Mouse (Mus musculus) layer of hippocampus, postnatal 10 days (tissue): ENCODE measurements around the gene Aig1. TPM values are rescaled to one million over a fixed set of nuclear protein-coding genes. Genes with fewer than 3 reads are reported as not detected.
"Not testable (repeated sequence)": the region's sequence is repeated elsewhere in the genome, so short reads cannot be mapped to it uniquely, and the experiment has no call there.

Experiments
- DNase-seq, 2 experiments: peaks; one replicate each; pipeline ENCODE4 v3.0.0; 2021; ENCODE audit warnings: low spot score in 2 of 2
- long read RNA-seq: library from polyadenylated mRNA; stranded (forward); transcript quantifications from one replicate; pipeline ENCODE4 v2.0.0, GENCODE M21; 2023
- total RNA-seq, 2 experiments: library from RNA; stranded (reverse); gene quantifications; 2 replicates each; pipeline ENCODE4 v1.2.3; 2021

Aig1 gene
- 10 to 100 TPM; 68.0 to 68.7 TPM for total RNA-seq
- long read RNA-seq, transcript Aig1-205 (6 exons, 1,554 nt) = major isoform, 59 of 74 reads
- long read RNA-seq, partial matches to known transcripts = 3 of 74 reads
- long read RNA-seq, other reads (novel, unspliced or antisense) = 10 of 74 reads

DNA sequence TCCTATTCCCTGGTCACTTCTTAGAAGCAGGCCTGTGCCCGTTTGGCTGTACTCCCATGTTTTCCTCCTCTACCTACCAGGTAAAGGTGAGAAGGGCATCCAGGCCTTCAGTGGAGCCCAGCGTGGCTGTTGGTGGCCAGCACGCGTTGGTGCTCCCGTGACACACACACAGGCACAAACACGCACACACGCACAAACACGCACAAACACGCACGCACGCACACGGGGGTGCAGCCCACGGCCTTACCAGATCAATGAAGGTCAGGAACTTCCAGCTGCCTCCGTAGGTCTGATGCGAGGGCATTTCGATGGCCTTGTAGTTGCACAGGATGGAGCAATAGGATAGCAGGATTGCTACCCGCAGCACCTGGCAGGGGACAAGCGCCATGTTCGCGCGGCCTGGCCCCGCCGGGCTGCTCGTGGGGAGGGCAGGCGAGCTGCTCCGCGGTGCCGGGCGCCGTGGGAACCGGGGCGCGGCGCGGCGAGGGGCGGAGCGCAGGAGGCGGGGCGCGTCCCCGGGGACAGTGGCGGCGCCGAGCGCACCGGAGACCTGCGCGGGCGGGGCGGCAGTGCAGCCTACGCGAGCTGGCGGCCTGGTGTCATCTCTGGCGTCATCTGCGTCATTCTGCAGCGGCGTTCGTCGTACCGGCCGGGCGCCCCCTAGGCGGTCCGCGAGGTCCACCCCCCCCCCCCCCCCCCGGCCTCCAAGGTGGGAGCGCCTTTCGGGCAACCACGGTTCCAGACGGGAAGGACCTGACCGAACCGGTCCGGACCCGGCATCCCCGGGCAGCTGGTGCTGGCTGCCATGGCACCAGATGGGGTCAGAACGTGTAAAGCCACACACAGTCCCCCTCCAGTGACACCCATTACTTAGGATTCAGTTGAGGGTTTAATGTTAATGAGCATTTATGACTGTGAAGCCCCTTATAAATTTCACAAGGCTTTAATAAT is at the start of gene Aig1:
Gene Aig1 (minus strand): TSS at position 610 of the 951 bp plus-strand sequence.
- DNase-seq = peak; percentile 63 to 81

DNA sequence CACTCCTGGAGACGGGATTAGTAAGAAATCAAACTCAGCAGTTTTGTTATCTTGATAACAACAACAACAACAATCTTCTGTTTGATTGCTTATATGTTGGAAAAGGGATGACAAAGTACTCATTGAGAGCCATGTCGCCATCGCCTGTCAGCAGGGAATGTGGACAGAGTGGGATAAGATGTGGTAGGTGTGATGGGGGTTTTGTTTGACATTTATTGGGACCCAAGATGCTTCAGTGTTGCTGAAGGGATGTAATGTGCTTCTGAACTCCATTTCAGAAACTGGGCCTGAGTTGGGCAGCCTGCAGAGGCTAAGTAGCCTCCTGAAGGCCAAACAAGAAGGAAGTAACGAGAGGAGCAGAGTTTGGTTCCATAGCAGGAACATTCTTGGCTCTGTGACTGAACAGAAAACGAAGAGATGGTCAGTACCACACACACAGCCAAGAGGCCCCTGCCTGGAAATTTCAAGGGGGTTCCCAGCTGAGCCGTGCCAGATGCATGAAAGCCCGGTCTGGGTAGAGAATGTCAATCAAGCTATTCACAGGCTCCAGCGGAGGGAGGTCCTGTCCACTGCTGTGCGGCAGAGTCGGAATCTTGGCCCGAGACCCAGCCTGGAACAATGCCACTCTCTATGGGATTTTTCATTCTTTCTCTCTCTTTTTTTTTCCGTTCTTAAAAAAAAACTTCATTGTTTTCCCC is 48.0 kb upstream of the Aig1 start:
- peak; percentile 42 to 57 for DNase-seq

DNA sequence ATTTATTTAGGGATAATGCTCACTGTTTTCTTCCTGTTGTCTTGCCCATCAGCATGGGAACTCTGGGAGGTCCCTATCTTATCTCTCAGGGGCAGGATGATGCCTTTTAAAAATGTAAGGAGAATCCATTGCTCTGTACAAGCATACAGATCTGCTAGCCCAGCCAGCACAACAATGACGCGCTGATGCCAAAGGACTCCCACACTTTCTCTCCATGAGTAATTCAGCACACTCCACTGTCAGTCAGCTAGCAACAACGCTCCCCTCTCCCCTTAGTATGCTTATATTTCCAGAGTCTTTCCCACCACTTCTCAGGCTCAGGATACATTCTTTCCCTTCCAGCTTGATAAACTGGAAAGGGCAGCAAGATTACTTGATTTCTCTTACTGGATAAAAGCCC is 46.4 kb upstream of the Aig1 start:
- no peak for DNase-seq

DNA sequence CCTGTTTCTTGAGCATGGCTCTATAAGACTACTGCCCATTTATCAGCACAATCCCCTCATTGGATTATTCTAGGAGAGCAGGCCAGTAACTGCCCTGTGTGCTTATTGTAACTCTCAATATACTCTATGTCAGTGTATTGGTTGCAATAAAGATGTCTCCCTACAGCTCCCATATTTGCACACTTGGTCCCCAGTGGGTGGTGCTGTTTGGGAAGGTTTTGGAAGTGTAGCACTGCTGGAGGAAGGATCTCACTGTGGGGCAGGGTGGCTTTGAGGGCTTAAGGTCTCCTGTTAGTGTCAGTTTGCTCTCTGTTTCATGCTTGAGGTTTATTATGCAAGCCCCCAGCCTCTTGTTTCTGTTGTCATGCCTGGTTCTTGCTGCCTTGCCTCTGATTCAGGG is 44.9 kb upstream of the Aig1 start:
- DNase-seq = no peak

DNA sequence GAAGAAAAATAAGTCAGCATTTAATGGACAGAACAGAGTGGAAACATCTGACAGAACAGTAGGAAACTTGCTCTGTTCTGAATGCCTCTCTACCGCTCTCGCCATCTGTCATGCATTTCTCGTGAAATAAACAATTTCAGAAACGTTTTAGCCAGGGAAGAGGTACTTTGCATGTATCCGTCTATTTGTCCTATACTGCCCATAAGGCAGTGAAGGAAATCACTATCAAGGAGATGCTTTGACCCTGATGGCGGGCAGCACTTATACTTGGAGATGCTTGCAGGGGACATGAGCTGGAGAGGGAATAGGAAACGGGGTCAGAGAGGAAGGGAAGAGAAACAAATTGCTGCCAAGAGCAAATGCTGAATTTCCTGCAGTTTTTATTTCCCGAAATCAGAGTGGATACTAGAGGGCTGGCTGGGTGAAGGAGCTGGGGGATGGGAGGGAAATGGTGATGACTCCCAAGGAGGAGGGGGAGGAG is 37.5 kb upstream of the Aig1 start:
- no peak for DNase-seq

DNA sequence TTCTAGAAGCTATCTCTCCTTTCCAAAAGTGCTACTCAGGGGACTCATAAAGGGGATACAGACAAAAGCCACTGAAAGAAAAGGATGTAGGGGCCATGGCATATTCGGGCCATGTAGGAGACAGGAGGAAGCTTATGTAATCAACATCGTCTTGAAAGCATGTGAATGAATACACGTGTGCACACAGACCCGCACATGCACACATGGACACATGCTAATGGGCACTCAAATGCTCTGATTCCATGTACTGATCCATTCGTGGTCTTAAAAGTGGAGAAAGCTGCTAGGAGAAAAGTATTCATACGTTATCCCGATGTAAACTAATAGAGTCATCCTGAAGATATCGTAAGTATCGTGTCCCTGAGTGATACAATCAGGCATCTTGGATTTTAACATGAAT is 36.8 kb upstream of the Aig1 start:
- no peak for DNase-seq

DNA sequence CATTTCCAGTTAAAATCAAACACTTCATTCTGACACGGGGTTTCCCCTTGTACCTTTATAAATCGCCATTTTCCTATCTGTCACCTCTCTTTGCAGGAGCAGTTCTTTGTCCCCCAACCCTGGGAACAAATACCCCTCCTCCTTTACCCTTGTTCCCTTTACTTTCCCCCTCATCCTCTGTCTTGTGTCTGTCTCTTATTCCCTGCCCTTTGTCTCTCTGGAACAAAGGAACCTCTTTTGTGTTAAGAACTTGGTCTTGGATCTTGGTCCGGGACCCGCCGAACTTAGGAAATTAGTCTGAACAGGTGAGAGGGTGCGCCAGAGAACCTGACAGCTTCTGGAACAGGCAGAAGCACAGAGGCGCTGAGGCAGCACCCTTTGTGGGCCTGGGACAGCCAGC is 24.0 kb upstream of the Aig1 start:
- DNase-seq = not testable (repeated sequence)

DNA sequence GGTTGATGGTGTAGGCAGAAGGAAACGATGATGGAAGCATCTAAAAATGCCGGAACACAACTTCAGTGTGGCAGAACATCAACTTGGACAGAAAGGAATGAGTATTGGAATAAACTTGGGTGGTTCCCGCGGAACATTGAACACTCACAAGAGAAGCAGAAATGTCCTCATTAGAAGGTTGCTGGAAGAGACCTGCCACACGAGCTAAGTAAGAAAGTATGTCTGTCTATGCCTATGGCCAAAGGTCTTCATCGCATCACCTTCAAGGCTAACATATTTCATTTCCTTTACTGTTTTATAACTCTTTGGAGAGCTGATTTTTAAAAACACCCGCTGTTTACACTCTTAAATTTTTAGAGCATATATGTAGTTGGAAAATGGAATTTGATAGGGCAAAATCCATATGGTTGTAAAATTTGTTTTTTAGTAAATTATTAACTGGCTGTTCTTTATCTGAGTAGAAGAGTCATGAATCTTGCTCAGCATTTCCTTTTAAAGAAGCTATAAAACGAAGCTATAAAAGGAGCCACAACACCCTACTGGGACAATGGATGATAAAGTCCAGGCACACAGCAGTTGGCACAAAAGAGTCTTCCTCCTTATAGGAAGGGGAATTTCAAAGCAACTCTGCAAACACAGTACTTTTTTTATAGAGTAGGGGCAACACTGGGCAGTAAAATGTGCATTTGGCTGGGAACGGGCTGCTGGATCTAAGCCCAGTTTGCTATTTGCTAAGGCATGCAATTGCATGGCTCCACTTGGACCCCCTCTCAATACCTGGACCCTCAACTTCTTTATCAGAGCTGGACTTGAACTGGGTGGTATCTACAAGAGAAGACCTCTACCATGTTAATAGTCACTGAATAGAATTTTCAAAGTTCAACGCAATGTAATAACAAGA is 14.4 kb upstream of the Aig1 start:
- DNase-seq = no peak

DNA sequence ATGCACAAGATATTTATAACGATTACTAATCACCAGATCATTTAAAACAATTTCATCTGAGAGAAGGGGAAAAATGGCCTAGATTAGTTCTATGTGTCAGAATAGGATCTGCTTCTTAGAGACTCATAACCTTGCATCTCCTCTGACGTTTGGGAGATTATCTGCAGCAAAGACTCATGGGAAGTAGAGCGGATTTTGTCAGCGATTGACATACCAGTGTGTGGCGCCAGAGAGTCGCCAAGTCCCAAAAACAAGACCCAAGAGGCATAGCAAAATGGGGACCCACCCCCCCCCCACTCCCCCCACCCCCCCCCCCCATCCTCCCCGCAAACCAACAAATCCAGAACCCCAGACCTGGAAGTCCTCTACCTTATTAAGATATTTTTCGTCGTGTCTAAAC is 13.7 kb upstream of the Aig1 start:
- DNase-seq = no peak

DNA sequence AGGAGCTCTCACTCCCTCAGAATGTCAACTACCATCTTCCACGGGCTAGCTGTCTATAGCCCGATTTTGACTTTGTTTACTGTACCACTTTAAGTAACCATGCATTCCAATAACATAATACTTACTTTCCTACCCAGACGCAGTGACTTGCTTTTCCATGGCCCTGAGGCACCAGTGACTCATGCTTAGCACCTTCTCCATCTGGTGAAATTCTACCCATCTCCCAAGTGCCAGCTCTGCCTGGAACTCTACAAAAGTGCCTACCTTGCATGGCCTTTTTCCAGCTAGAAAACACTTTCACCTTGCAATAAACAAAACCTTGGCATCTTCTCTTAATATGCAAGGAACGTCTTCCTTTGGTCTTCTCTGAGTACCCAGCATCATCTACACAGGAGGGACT is 9.9 kb upstream of the Aig1 start:
- no peak for DNase-seq

DNA sequence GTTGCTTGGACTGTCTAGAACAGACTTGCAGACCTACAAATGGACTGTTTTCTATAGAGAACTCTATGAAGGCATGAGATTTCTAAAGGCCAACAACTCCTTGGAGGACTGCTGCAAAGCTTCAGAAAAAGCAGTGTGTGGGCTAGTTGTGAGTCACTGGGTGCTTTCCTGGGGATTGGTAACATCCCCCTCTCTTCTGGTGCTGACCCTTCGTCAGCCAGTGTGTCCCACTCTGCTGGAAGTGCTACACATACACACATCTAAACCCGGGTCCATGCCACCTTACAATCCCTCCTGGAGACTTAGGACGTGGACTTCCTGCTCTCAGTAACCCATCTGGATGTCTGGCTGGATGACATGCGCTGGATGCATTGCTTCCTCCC is 6.2 kb upstream of the Aig1 start:
- DNase-seq = no peak

DNA sequence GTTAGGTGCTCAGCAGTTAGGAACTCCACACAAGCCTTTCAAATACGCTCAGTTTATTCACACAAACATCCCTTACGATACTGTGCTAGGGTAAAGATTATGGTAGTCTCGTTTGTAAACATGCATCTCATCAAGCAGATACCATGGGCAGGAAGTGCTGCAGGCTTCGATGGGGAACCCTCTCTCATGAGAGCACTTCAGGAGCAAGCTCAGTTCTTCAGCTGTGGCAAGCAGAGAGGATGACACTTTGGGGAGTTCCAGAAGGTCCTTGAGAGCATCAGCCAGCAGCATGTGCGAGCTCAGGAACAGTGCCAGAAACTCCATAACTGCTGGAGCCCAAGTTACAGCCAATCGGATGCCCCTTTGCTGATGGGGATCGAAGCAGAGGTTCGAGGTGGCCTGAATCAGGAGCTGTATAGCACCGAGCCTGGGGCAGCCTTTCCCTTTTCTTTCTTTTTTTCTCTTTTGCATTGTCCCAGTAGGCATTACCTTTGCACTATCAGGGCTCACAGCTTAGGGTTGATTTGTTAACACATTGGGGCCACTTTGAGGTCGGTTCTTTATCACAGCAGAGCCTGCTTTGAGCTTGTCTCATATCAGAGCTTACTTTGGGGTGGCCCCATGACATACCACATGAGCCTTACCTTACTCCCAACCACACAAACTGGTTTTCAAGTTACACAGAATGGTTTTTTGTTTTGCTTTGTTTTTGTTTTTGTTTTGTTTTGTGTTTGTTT is 5.7 kb upstream of the Aig1 start:
- DNase-seq = no peak

DNA sequence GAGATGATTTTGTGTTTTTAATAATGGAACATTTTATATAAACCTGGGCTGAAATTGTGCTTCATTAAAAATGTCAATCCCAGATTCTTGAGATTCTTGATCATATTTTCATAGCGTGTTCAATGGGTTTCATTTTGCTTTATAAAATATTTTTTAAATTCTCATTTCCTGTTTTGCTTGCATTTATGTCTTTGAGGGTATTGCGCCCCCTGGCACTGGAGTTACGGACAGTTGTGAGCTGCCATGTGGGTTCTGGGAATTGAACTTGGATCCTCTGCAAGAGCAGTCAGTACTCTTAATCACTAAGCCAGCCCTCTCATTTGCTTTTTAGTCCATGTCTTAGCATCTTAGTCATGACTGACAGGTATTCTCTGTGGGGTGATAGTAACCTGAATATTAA is 1.8 kb upstream of the Aig1 start:
- no peak for DNase-seq

DNA sequence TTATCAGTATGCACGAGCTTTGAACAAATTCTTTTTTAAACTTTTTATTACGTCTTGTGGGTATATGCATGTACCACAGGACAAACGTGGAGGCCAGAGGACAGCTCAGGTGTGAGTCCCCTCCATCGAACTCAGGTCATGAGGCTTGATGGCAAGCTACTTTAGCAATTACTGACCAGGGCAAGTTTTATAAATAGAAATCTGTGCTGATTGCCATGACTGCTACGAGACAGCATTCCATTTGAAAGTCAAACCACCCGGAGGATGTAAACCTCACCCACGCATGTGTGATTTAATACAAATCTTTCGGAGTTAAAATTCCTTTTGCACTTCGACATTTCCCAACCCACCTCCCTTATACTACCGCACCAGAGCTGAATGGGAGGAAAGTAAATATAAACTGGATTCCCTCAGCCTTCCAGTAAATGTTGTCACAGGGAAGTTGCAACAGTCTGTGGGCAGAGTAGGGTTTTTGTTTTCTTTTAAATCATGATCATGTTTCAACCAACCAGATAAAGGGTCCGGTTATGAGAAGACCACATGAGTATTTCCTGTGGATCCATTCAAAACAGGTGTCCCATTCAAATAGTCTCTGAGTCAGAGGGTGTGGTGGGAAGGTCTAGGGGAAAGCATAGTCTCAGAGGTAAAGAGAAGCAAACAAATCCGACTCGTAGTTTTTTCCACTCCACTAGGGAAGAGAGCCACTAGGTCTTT is 699 bp upstream of the Aig1 start:
- DNase-seq = no peak

DNA sequence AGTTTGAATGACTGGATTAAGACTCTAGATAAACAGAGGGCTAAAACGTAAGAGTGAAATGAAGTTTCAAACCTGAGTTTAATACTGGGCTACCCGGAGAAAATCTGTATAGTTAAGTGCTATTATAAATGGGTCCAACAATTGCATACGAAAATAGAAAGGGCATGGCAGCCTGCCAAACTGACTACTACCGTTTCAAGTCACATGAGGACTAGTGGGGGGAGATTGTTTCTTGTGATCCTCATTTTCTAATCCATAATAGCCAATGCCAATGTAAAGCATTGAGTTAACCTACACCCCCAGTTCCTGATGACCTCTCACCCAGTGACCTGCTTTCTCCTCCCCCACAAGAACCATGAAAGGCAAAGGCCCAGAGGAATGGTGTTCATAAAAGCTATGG is 2.4 kb downstream of the Aig1 start:
- no peak for DNase-seq

DNA sequence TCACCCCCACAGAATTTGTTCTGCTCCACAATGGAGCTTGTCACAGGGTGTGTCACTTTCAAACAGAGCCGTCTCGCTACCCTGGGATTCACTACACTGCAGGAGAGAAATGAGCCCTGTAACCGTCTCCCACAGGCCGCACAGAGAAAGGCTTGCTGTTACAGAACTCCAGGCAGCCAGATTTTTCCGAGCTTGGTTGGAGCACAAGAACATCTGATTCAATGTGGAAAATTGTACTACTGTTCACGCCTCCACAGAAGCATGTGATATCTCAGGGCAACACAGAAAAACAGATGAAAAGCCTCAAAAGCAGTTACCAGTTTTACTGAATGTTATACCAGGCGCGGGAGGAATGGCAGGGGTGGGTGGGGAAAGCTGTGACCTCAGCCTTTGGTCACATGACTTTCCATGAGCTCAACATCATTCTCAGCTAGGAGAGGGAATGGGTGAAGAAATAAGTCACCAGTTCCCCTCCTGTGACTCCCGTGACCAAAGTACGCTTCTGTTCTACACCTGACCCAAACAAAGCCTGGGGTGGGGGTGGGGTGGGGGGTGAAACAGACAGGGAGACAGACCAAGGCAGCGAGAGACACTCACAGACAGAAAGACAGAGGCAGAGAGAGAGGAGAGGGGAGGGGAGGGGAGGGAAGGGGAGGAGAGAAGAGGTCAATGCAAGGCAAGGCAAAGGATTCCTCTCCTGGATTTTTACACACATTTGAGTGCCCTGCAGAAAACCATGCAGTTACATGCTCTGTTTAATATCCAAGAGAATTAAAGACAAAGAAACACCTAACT is 7.5 kb downstream of the Aig1 start:
- peak; percentile 52 to 57 for DNase-seq

DNA sequence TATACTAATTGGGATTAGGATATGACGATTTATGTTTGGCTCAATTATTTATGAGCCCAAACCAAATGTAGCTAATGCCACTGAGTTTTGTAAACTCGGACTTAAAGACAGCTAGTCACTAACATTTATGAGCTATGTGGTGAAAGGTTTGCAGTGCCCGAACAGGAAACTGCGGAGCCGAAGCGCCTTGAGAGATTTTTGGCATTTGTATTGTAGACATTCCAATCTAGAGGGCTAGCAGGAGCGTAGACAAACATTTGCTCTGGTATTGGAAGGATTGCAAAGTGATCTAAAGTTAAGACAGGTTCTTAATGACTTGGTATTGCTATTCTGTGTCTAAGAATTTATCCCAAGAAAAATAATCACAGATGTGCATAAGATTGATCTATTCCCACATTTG is 12.3 kb downstream of the Aig1 start:
- DNase-seq = no peak

DNA sequence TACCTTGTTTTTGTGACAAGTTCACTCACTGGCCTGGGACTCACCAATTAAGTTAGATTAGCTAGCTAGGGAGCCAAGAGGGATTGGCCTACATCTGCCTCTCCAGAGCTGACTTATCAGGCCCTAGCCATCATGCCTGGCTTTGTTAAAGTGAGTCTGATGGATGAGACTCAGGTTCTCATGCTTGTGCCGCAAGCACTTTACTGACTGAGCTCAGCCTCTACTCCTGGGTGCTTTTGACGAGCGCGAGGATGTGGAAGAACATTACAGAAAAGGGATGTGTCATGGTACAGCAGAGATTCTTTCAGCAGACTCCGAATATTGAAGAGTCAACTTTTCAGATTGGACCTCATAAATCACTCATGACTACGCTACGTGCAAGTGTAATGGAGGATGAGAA is 12.8 kb downstream of the Aig1 start:
- no peak for DNase-seq

DNA sequence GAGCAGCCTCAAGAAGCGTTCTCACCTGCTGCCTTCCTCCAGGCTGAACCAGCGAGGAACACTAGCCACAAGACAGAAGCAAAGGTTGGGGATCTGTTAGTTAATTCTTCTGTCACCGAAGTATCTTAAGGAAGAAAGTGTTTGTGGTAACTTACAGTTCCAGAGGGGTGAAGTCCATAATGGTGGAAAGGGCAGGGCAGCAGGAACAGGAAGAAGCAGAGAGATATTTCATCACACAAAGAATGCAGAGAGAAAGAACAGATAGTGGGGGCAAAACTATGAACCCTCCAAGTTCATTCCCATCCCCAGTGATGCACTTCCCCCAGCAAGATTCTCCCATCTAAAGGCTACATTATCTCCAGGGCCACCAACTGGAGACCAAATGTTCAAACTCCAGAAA is 13.7 kb downstream of the Aig1 start:
- DNase-seq = no peak
